Mouse (Mus musculus) left cerebral cortex, adult 6 months (tissue): ENCODE measurements around the gene Atp2c2. TPM values are rescaled to one million over a fixed set of nuclear protein-coding genes. Genes with fewer than 3 reads are reported as not detected.

Experiments used
- long read RNA-seq, 2 experiments: library from polyadenylated mRNA; unstranded; transcript quantifications; one replicate each; pipeline ENCODE4 v2.0.0; 2019 to 2020
- polyA plus RNA-seq: library from polyadenylated mRNA; unstranded; fragments of <200 nt; fragmentation: Nextera tagmentation; gene quantifications from 2 replicates; pipeline ENCODE4 v1.2.3, GENCODE M21; 2021

Atp2c2 gene
- 0.21 and 0.29 TPM in 2 replicates for polyA plus RNA-seq
- long read RNA-seq, experiment 1, partial matches to known transcripts: 0 of 1 reads
- long read RNA-seq, experiment 1, other reads (novel, unspliced or antisense): 1 of 1 reads
- long read RNA-seq, experiment 2, partial matches to known transcripts: 0 of 1 reads
- long read RNA-seq, experiment 2, other reads (novel, unspliced or antisense): 1 of 1 reads

GRCm38 (mm10) chr8:119699549-119700134 is at the start of gene Atp2c2:
Gene Atp2c2, plus strand, starts transcription at chr8:119700009.

GRCm38 (mm10) chr8:119666219-119666951 is 33.4 kb upstream of the Atp2c2 start, which contains the start of gene Wfdc1:
Gene Wfdc1, plus strand, starts transcription at chr8:119666365.

GRCm38 (mm10) chr8:119778263-119778662 is 78.5 kb downstream of the Atp2c2 start, which contains the start of gene Tldc1:
Gene Tldc1, minus strand, starts transcription at chr8:119778416.

Other genes with a start within 250 kb of the Atp2c2 start
- gene Slc38a8, start 198.3 kb upstream of the Atp2c2 start, polyA plus RNA-seq: 0.09 TPM in 1 of 2 replicates, not detected in the other
- 14.2 and 16.5 TPM in 2 replicates for gene Mbtps1, start 141.3 kb upstream of the Atp2c2 start, polyA plus RNA-seq
- 32.9 and 40.8 TPM in 2 replicates for gene Hsdl1, start 124.8 kb upstream of the Atp2c2 start, polyA plus RNA-seq
- gene Dnaaf1, start 124.8 kb upstream of the Atp2c2 start, polyA plus RNA-seq: 0.32 and 0.41 TPM in 2 replicates
- gene Taf1c, start 94.8 kb upstream of the Atp2c2 start, polyA plus RNA-seq: 3.0 and 3.8 TPM in 2 replicates
- not detected in 2 replicates for gene Adad2, start 87.3 kb upstream of the Atp2c2 start, polyA plus RNA-seq
- gene Kcng4, start 64.3 kb upstream of the Atp2c2 start, polyA plus RNA-seq: 4.1 and 4.4 TPM in 2 replicates
- gene Wfdc1, start 33.6 kb upstream of the Atp2c2 start, polyA plus RNA-seq: 12.0 and 15.7 TPM in 2 replicates
- 5.0 and 5.6 TPM in 2 replicates for gene Tldc1, start 78.4 kb downstream of the Atp2c2 start, polyA plus RNA-seq
- 31.9 and 41.6 TPM in 2 replicates for gene Cotl1, start 140.5 kb downstream of the Atp2c2 start, polyA plus RNA-seq
- 5.9 and 6.1 TPM in 2 replicates for gene Klhl36, start 162.3 kb downstream of the Atp2c2 start, polyA plus RNA-seq
- gene Usp10, start 210.4 kb downstream of the Atp2c2 start, polyA plus RNA-seq: 52.0 and 56.3 TPM in 2 replicates
- gene Gm20388, start 210.8 kb downstream of the Atp2c2 start, polyA plus RNA-seq: 8.4 TPM in 1 of 2 replicates, not detected in the other